Mouse (Mus musculus) forebrain, embryonic 14.5 days (tissue): ENCODE results near the gene Camkmt. TPM values are rescaled to one million over a fixed set of nuclear protein-coding genes. Genes with fewer than 3 reads are reported as not detected.

Experiments
- ATAC-seq: fragments of 200-750 bp; cut with Nextera tagmentation; 2 replicates; pipeline ENCODE4 v1.8.0; 2017; ENCODE audit warnings: mild to moderate bottlenecking, moderate library complexity
- DNase-seq: peaks from one replicate; pipeline ENCODE4 v3.0.0-alpha.2; 2015; ENCODE audit warnings: low spot score
- H3K27ac ChIP-seq: fragments of 300-500 bp; sonication (generic); 2 replicates; pipeline ENCODE4 v1.5.1; 2014; ENCODE audit warnings: low read depth, mild to moderate bottlenecking, control low read depth, low read length, moderate library complexity
- H3K27me3 ChIP-seq: fragments of 300-500 bp; sonication (generic); replicated peaks from 2 replicates; pipeline ENCODE4 v1.6.1; 2014; ENCODE audit warnings: low read length, control low read depth, mixed read lengths; ENCODE audit not compliant: control insufficient read depth, insufficient read depth
- H3K36me3 ChIP-seq: fragments of 300-500 bp; sonication (generic); 2 replicates; pipeline ENCODE4 v1.6.1; 2014; ENCODE audit warnings: low read length, control low read depth; ENCODE audit not compliant: control insufficient read depth, insufficient read depth
- H3K4me1 ChIP-seq: fragments of 300-500 bp; sonication (generic); 2 replicates; pipeline ENCODE4 v1.6.1; 2014; ENCODE audit warnings: antibody characterized with exemption, low read length, control low read depth; ENCODE audit not compliant: control insufficient read depth, insufficient read depth
- H3K4me2 ChIP-seq: fragments of 300-500 bp; sonication (generic); 2 replicates; pipeline ENCODE4 v1.6.1; 2014; ENCODE audit warnings: mild to moderate bottlenecking, control low read depth, low read length
- H3K4me3 ChIP-seq: fragments of 300-500 bp; sonication (generic); 2 replicates; pipeline ENCODE4 v1.5.1; 2014; ENCODE audit warnings: low read depth, low read length, control low read depth
- H3K9ac ChIP-seq: fragments of 300-500 bp; sonication (generic); 2 replicates; pipeline ENCODE4 v1.6.1; 2014; ENCODE audit warnings: mild to moderate bottlenecking, low read length, control low read depth, moderate library complexity
- H3K9me3 ChIP-seq: fragments of 300-500 bp; sonication (generic); replicated peaks from 2 replicates; pipeline ENCODE4 v1.6.1; 2016; ENCODE audit warnings: low read length, control low read depth, mixed read lengths; ENCODE audit not compliant: control insufficient read depth
- WGBS: fragments of 180-500 bp; shearing (Covaris S2); extraction: QIAGEN DNeasy Blood & Tissue Kit; methylation state at CpG from one replicate; pipeline ENCODE4 v1.1.7; 2014; 5-methylcytosine and 5-hydroxymethylcytosine counted together
- polyA plus RNA-seq: library from polyadenylated mRNA; unstranded; fragments of >200 nt; fragmentation: Nextera tagmentation; extraction: Ambion mirVana; gene quantifications from 2 replicates; pipeline ENCODE4 v1.2.1, GENCODE M21; 2014

Gene Camkmt
- polyA plus RNA-seq, 1 experiment from 2014 or later = 15.9 TPM

DNA sequence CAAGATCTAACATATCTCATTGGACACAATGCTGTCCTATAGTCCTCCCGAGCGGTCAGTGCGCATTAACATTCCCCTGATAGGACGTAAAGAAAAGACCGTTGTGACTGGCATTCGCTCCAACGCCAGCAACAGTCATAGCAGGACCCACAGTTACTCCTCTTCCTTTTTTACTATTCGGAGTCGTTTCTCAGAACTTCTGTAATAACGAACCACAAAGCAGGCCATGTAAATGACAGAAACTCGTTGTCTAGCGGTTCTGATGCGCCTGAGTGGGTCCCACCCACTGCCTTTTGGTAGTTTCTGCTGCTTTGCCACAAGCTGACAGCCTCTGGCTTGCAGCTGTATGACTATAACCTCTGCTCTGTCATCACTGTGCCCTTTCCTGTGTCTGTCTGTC is 253.1 kb downstream of the Camkmt start:
- Histone ChIP-seq H3K4me3 (no peak overlapping the region), H3K9me3 (no peaks in the 10 kb centered on the region), H3K4me1 (no peaks in the 10 kb centered on the region), H3K9ac (no peak overlapping the region), H3K27me3 (no peaks in the 10 kb centered on the region), H3K36me3 (no peaks in the 10 kb centered on the region), H3K4me2 (no peak overlapping the region), H3K27ac (no peak overlapping the region)
- DNase-seq (no peak), ATAC-seq (no peak)
- 68% methylated on average over 13 of the region's 13 CpGs for WGBS

DNA sequence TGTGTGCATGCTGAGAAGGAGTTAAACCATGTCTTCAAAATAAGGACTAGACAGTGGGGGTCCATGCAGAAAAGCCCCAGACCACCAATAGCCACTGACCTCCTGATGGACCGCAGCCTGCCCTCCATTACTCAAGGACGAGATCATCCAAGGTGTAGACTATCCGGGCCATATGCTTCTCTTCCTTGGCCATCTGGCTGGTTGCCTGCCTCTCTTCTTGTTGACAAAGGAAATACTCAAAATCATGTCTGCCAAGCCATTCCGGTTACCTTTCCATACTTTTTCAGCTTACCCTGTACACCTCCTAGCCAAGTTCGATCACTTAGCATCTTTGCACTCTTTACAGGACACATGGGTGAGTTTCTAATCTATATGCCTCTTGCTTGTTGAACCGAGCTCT is 256.3 kb downstream of the Camkmt start:
- DNase-seq (no peak), ATAC-seq (no peak)
- WGBS = 87% methylated on average over 6 of the region's 6 CpGs
- no peaks in the 10 kb centered on the region for H3K9me3 ChIP-seq
- H3K4me2 ChIP-seq = no peak overlapping the region
- no peaks in the 10 kb centered on the region for H3K4me1 ChIP-seq
- no peak overlapping the region for H3K27ac ChIP-seq
- H3K9ac ChIP-seq = no peak overlapping the region
- no peaks in the 10 kb centered on the region for H3K27me3 ChIP-seq
- H3K36me3 ChIP-seq = no peaks in the 10 kb centered on the region
- no peak overlapping the region for H3K4me3 ChIP-seq

DNA sequence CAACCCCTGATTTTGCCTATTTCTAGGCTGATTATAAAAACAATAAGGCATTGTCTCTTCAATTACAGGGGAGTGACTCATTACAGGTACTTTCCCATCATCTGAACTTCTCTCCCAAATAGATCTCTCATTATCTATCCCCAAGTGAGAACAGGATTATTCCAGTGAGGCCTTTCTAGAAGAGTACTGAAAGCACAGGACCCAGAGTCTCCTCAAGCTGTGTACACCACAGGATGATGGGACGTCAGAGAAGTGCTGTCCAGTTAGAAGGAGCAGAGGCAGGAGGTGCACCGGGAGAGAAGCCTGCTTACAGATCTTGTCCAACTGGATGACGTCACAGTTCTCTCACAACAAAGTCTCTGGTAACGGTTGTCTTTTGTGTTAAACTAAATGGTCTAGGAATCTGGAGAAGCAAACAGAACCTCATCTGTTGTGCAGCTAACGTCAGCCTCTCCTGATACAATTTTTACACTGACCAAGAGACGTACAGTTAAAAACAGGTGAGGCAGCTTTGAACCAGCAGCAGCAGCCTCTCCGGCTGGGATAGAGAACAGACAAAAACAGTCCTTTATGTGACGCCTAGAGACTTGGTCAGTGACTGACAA is 259.1 kb downstream of the Camkmt start:
- no peak overlapping the region for H3K9ac ChIP-seq
- ATAC-seq (no peak), DNase-seq (no peak)
- H3K9me3 ChIP-seq = no peaks in the 10 kb centered on the region
- H3K36me3 ChIP-seq = no peaks in the 10 kb centered on the region
- H3K4me1 ChIP-seq = no peaks in the 10 kb centered on the region
- 28% methylated on average over 8 of the region's 8 CpGs for WGBS
- H3K27me3 ChIP-seq = no peaks in the 10 kb centered on the region
- H3K4me3 ChIP-seq = no peak overlapping the region
- H3K4me2 ChIP-seq = no peak overlapping the region
- no peak overlapping the region for H3K27ac ChIP-seq

DNA sequence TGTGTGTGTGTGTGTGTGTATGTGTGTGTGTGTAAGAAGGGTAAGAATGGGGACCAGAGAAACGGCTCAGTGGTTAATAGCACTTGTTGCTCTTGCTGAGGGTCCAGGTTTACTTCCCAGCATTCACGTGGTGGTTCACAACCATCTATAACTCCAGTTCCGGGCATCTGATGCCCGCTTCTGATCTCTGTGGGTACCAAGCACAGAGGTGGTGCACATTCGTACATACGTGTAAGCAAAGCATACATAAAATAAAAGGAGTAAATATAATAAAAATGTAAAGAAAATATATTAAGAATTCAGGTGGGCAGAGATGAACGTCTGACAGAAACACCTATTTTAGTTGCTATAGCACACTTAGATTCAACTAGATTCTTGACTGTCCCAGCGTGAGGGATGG is 260.9 kb downstream of the Camkmt start:
- WGBS = 92% methylated on average over 8 of the region's 8 CpGs
- no peaks in the 10 kb centered on the region for H3K27me3 ChIP-seq

DNA sequence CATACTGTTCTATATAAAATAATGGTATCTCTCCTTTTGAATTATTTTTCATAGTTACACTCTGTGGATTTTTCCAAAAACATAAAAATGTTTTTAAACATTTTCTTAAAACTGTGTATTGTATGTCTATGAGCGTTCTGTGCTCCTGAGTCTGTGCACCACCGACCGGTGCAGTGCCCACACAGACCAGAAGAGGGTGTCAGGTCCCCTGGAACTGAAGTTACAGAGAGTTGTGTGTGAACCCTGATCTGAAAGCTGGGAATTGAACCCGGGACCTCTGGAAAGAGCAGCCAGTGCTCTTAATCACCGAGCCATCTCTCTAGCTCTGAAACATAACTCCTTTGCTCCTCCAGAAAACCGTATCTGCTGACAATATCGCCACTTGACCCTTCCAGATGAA is 262.4 kb downstream of the Camkmt start:
- Histone ChIP-seq H3K4me3 (no peak overlapping the region), H3K9me3 (no peaks in the 10 kb centered on the region), H3K36me3 (no peaks in the 10 kb centered on the region), H3K4me2 (no peak overlapping the region), H3K9ac (no peak overlapping the region), H3K27me3 (no peaks in the 10 kb centered on the region), H3K27ac (no peak overlapping the region), H3K4me1 (no peaks in the 10 kb centered on the region)
- WGBS = 90% methylated on average over 7 of the region's 7 CpGs
- ATAC-seq (no peak), DNase-seq (no peak)

More for the DNA sequence above, 260.9 kb downstream of the Camkmt start:
- ATAC-seq (no peak), DNase-seq (no peak)
- H3K27ac ChIP-seq = no peak overlapping the region
- no peaks in the 10 kb centered on the region for H3K4me1 ChIP-seq
- no peak overlapping the region for H3K9ac ChIP-seq
- no peaks in the 10 kb centered on the region for H3K36me3 ChIP-seq
- H3K4me2 ChIP-seq = no peak overlapping the region
- H3K4me3 ChIP-seq = no peak overlapping the region
- H3K9me3 ChIP-seq = no peaks in the 10 kb centered on the region

DNA sequence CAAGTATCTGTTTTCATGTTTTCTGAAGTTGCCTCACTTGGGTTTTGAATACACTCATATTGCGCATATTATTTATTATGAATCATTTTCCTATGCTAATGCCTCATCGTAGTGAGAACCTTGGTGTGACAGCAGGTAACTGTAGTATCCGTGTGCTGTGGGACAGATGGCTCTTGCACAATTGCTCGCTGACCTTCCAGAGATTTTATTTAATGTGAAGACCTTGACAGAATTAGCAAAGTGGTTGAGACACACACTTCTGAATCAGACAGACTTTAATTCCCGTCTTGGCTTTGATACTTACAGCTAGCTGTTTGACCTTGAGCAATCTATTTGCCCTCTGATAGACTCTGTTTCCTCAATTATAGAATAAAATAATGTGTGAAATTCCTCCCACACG is 262.8 kb downstream of the Camkmt start:
- Histone ChIP-seq H3K36me3 (no peaks in the 10 kb centered on the region), H3K4me2 (no peak overlapping the region), H3K27ac (no peak overlapping the region), H3K4me3 (no peak overlapping the region), H3K9me3 (no peaks in the 10 kb centered on the region), H3K9ac (no peak overlapping the region), H3K4me1 (no peaks in the 10 kb centered on the region), H3K27me3 (no peaks in the 10 kb centered on the region)
- no peak for DNase-seq
- 86% methylated on average over 6 of the region's 6 CpGs for WGBS
- ATAC-seq = no peak

DNA sequence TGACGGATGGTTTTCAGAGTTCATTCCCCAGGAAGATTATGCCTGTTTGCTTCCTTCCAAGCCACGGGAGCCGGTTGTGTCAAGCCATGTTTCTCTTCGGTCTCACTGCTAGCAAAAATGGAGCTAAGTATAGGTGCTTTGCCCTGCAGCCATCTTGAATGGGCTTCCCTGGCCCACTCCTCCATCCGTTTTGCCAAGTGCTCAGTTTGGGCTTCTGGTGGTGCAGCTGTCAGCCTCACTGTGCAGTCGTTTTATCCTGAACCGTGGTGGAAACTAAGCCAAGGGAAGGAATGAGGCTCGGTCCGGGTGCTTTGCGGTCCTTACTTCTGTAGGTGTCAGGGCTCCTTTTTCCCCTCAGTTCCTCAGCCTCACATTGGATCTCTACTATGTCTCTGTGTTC is 263.3 kb downstream of the Camkmt start:
- ATAC-seq = no peak
- Histone ChIP-seq H3K4me2 (no peak overlapping the region), H3K36me3 (no peaks in the 10 kb centered on the region), H3K27ac (no peak overlapping the region), H3K27me3 (no peaks in the 10 kb centered on the region), H3K9me3 (no peaks in the 10 kb centered on the region), H3K4me1 (no peaks in the 10 kb centered on the region), H3K4me3 (no peak overlapping the region), H3K9ac (no peak overlapping the region)
- WGBS = 82% methylated on average over 10 of the region's 10 CpGs
- no peak for DNase-seq

DNA sequence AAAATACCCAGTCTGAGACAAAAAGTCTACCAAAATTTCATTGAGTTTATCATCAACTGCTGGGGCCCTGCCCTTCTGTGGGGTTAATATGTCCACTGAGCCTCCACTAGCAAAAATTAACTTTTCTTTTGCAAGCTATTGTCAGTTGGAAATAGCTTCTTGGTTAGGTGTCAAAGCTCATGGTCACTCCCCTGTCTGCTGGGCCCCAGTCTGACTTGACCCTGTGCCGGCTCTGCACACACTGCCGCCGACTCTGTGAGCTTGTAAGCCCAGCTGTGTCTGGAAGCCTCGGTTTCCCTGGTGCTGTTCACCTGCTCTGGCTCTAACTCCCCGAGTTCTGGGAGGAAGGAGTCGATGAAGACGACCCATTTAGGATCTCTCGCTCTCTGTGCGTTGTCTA is 265.0 kb downstream of the Camkmt start:
- Histone ChIP-seq H3K9me3 (no peaks in the 10 kb centered on the region), H3K27me3 (no peaks in the 10 kb centered on the region), H3K4me1 (no peaks in the 10 kb centered on the region), H3K27ac (no peak overlapping the region), H3K36me3 (no peaks in the 10 kb centered on the region), H3K4me3 (no peak overlapping the region), H3K9ac (no peak overlapping the region), H3K4me2 (no peak overlapping the region)
- ATAC-seq (no peak), DNase-seq (no peak)
- 91% methylated on average over 9 of the region's 9 CpGs for WGBS

DNA sequence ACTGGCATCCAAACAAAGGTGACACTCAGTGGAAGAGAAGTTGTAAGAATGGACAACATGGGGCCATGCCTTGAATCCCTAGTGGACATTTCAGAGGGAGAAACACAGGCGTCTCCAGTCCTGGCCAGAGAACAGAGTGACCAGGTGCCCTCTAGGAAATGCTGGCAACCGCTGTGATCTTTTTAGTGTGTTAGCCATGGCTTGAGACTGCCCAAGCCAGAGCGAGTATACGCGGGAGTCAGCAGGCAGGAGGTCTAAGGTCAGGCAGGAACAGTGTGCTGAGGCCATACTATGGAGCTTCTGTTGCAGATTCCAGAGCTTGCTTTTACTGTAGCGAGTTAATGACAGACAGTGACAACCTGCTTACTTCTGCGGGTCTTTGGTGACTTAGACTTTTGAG is 270.7 kb downstream of the Camkmt start:
- no peaks in the 10 kb centered on the region for H3K36me3 ChIP-seq
- H3K9ac ChIP-seq = no peak overlapping the region
- no peak overlapping the region for H3K27ac ChIP-seq
- H3K4me2 ChIP-seq = no peak overlapping the region
- WGBS = 89% methylated on average over 7 of the region's 7 CpGs
- H3K9me3 ChIP-seq = no peaks in the 10 kb centered on the region
- H3K4me1 ChIP-seq = peaks cover 8% of the 10 kb centered on the region; the same call in 1 of the 2 replicates
- no peaks in the 10 kb centered on the region; the same call in 1 of the 2 replicates for H3K27me3 ChIP-seq
- no peak overlapping the region for H3K4me3 ChIP-seq
- no peak for DNase-seq
- ATAC-seq = no peak
